Mouse (Mus musculus) bone marrow, adult 2 months (tissue): ENCODE results near the gene Atp5c1.

Experiments used
- CTCF ChIP-seq: fragments of 200-500 bp; IDR thresholded peaks from 2 replicates; pipeline ENCODE4 v1.5.1; 2011; ENCODE audit warnings: low read length, control low read depth; ENCODE audit not compliant: control insufficient read depth, insufficient read depth
- POLR2A ChIP-seq: fragments of 200-500 bp; IDR thresholded peaks from 2 replicates; pipeline ENCODE4 v1.6.1; 2011; ENCODE audit warnings: low read depth, mild to moderate bottlenecking, control low read depth, low read length, borderline replicate concordance; ENCODE audit not compliant: control insufficient read depth

GRCm38 (mm10) chr2:10098598-10099215 lies 18.4 kb upstream of the Atp5c1 start:
- TF ChIP-seq POLR2A: no peak
- TF ChIP-seq CTCF: 0 out of 2 replicates have a peak, but pooled peaks have one; percentile 16
